Mouse (Mus musculus) cerebellum, postnatal 25 days (tissue): ENCODE data around the gene Gm3486.
"Not testable (repeated sequence)": the region's sequence is repeated elsewhere in the genome, so short reads cannot be mapped to it uniquely, and the experiment has no call there.

ENCODE experiments used
- DNase-seq, 2 experiments: peaks; one replicate each; pipeline ENCODE4 v3.0.0; 2021; ENCODE audit warnings: mixed read lengths in 2 of 2

The Gm3486 gene

GRCm38 (mm10) chr14:41489385-41489784 is at the start of gene Gm3486:
TSS of gene Gm3486 (minus strand) at chr14:41489485.
- not testable (repeated sequence) for DNase-seq

GRCm38 (mm10) chr14:41524695-41525094 is 35.4 kb upstream of the Gm3486 start:
- not testable (repeated sequence) for DNase-seq

- DNase-seq: peak in 1 of 2 experiments; percentile 1
These were observed 31.4 kb upstream of the Gm3486 start for GRCm38 (mm10) chr14:41520683-41521082.

- not testable (repeated sequence) for DNase-seq
These were observed 35.9 kb downstream of the Gm3486 start, which contains the start of gene Gm7954 for GRCm38 (mm10) chr14:41453418-41453817. TSS of gene Gm7954 (minus strand) at chr14:41453518.
